Mouse (Mus musculus): Measurements from ENCODE around the gene Unc93b1.

The Unc93b1 gene

DNA sequence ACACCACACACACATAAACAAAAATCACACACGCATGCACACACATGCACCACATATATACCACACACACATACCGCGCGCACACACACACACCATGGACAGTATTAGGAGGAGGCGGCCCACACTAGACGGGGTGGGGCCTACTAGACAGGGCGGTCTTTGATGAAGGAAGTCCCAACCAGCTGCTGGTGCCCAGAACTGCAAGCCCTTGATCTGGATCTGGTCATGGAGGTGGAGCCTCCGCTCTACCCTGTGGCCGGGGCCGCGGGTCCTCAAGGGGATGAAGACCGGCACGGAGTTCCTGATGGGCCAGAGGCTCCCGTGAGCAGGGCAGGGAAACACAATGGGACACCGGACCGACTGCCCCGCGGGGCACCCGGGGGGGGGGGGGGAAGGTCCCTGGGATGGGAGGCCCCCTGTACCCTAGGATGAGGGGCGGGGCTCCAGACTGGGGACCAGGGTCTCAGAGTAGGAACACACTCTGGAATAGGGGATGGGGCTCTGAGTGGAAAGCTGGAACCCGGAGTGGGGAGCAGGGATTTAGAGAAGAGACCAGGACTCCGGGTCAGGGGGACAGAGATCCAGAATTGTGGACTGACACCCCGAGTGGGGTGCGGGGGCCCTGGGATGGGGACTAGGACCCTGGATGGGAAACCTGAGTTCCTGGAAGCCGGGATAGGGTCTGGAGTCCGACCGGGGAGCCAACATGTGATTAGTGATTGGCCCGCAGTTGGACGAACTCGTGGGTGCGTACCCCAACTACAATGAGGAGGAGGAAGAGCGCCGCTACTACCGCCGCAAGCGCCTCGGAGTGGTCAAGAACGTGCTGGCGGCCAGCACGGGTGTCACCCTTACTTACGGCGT lies at the start of gene Unc93b1:
Gene Unc93b1 (plus strand): TSS at position 155 of the 864 bp plus-strand sequence.
- DNase-seq (ENCODE audit: low spot score): peak; percentile 57

DNA sequence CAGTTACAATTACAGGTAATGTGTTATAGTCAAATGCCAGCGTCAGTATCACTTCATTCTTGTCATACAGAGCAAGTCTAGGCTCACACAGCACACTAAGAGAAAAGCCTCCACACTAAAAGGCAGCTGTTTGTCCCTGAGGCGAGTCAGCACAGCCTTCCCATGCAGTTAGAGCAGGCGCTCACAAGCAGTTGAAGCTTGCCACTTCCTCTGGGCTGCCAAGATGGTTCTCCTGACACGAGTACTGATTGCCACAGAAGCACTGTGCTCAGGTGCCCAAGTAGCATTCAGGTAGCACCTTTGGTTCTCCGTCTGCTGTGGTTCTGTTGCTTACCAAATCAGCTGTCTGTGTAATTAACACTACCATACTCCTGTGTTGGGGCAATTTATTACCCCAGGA lies 45.9 kb upstream of the Unc93b1 start:
- no peak for DNase-seq (ENCODE audit: low spot score)

DNA sequence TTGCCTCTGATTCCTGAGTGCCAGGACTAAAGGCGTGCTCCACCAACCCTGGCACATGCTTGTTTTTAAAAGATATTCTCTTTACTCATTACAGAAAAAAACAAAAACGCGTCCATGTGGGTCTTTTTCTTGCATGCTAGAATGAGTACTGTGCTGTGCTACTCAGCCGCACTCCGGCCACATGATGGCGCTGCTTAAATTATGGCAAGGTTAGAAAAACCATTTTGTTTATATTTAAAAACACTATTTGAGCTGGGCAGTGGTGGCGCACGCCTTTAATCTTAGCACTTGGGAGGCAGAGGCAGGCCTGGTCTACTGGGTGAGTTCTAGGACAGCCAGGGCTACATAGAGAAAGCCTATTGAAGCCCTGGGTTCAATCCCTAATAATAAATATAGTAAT lies 44.8 kb upstream of the Unc93b1 start:
- DNase-seq (ENCODE audit: low spot score): no peak

DNA sequence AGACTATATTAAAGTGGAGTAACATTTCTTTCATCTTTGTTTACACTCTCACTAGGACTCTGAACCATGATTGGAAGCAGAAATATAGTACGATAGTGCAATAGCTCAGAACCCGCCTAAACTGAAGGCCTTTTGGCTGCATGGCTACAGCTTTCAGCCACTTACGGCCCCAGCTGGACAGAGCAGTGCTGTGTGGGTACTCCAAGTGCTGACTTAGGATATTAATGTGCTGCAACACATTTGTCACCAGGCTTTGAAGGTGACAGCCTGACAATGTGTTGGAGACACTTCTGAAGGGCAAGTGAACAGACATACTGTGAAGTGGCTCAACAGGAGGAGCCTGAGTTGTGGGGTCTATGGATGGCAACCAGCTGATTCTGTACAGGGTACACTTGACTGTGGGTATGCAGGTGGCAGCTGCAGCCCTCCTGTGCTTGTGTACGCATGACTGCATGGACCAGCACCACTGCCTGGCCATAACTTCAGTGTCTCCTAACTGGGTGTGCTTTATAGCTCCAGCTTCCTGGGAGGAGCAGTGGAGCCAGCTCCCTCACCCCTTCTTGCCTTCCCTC lies 41.4 kb upstream of the Unc93b1 start:
- no peak for DNase-seq (ENCODE audit: low spot score)

DNA sequence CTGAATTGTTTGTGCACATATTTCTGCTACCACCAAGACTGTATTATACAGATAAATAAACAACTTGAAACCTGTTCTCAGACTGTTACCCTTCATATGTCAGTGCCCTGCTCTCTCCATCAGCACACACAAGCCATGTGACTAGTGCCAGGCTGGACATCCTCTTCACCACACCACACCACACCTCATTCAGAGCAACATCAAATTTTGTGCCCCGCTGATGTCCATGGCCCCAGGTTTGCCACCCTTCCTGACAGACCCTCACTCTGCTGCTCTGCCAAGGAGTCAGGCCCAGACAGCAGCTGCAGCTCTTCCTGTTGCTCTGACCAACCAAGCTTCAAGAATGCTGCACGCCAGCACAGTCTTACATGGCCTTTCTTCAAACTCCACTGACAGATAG lies 40.7 kb upstream of the Unc93b1 start:
- DNase-seq (ENCODE audit: low spot score): no peak

DNA sequence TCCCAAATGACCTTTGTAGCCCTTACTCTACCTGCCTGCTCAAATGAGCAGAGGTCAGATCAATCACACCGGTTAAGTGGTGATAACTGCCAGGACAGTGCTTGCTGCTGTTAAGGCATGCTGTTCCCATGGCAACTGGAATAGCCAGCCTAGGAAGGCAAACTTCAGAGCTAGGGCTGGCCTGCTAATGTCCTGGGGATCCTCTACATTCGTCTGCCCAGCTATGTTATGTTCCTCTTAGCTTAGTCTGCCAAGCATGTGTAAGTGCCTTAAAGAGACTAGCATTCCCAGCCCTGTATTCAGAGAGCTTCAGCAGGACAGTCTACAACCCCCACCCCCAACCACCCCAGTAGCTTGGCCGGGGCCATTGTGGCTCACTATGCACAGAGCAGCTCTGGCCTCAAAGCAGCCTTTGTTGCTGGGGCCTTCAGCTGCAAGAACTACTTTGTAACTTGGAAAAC lies 39.8 kb upstream of the Unc93b1 start:
- no peak for DNase-seq (ENCODE audit: low spot score)

DNA sequence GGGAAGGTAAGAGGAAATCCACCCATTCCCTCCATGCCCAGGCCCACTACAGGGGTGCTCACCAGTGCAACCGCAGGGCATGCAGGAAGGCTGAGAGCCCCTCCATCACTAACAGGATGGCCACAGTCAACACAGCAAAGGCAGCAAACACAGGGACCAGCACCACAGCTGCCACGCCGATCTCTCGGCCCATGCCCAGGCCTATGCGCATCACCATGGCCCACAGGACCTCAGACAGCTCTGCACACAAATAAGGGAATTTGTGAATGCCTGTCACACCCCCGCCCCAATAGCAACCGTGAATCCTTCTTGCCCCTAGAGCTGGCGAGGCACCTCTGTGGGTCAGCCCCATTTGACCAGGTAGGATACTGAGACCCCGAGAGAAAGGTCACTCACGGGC lies 38.8 kb upstream of the Unc93b1 start:
- no peak for DNase-seq (ENCODE audit: low spot score)

DNA sequence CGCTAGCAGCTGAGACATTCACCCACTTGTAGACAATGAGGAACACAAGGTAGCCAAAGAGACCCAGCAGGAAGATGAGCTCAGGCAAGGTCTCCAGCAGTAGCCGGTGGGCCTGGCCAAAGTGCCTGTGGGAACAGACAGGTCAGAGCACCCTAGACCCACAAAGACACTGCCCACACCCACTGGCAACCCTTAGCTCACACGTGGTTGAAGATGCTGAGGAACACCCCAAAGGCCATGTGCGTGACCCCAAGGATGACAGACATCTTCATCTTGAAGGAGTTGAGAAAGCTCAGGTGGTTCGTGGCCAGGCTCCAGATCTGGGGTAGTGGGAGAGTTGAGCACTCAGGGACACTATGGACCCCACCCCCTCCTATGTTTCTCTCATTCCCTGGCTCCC lies 37.4 kb upstream of the Unc93b1 start:
- DNase-seq (ENCODE audit: low spot score): no peak

DNA sequence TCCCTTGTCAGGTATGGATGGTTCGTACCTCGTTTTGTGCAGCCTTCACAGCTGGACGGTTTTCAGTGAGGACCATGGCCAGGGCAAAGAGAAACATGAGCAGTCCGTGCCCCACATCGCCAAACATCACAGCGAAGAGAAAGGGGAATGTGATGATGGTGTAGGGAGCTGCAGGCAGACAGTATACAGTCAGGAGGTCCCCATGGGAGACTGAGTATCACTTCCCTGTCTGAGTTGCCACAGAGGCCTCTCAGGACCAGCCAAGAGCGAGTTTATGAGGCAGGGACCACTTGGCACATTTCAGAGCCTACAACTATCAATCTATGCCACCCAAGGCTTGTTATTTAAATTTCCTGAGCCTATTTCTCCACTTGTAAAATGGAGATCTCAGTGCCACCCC lies 36.0 kb upstream of the Unc93b1 start:
- DNase-seq (ENCODE audit: low spot score): no peak

DNA sequence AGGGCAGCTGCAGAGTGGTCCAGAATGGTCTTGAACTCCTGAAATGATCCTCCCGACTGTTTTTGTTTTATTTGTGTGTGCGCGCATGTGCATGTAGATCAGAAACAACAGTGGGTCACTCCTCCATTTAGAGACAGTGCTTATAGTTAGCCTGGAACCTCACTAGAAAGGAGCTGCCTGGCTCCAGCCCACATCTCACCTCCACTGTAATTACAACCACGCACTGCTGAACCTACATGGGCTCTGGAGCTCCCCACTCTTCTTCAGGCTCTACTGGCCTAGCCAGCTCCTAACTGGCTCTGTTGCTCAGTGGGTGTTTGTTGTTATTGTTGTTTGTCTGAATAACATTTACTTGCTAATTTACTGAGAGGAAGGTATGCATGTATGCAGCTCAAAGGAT lies 35.4 kb upstream of the Unc93b1 start:
- no peak for DNase-seq (ENCODE audit: low spot score)

DNA sequence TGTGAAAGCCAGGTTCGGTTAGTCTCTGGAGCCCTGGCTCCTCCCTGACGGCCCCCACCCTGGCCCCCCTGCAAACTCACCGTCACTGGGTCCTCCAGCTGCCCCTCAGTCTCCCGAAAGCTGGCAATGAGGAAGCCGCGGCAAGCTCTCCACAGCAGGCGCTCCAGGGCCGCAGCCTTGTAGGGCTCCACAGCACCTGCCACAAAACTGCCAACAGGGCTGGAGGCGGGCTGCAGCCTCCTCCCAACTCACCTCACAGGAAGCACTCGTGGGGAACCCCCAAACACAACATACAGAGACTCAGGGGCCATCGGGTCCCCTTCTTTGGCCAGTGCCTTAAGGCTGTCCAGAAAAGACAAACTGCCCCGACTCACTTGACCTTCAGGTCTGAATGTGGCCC lies 32.0 kb upstream of the Unc93b1 start:
- no peak for DNase-seq (ENCODE audit: low spot score)

DNA sequence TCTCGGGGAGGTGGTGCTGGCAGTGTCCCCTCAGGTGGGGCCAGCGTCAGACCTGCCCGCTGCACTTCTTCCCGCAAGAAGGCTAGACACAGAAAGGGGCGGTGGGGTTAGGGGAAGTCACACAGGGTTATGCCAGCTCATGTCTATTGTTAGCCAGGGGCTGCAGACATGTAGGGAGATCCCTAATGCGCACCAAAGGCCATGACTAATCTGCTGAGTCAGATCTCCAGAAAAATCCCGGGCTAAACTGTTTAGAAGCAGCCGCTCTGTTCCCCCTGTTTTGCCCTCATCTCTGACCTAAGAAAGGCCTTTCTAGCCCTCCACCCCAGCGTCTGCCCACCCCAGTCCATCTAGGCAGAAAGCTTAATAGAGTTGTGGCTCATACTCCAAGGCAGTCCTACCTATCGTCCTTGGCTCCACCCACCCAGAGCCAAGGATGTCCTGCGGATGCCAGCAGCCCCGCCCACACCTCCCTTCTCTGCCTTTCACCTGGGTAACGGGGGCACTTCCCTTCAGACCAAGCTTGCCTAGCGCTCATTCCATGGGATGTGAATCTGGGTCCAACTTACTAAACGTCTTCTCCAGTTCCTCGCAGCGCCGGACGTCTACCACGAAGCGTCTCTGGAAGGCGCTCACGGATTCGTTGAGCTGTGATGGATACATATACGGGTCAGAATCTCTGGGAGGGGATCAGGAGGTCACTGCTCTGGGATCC lies 31.2 kb upstream of the Unc93b1 start:
- DNase-seq (ENCODE audit: low spot score): no peak

DNA sequence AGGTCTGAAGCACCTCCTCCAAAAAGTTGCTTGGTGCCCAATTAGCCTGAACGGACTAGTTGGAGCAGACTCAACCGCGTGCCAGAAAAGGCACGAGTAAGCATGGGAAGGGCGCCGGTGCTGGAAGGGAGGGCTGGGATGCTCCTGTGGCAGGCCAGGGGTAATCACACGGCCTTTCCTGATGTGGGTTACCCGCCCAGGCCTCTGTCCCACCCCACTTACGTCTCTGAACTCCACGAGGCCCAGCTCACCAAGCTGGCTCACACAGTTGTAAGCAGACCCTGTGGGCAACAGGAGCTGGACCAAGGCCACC lies 30.7 kb upstream of the Unc93b1 start:
- no peak for DNase-seq (ENCODE audit: low spot score)

DNA sequence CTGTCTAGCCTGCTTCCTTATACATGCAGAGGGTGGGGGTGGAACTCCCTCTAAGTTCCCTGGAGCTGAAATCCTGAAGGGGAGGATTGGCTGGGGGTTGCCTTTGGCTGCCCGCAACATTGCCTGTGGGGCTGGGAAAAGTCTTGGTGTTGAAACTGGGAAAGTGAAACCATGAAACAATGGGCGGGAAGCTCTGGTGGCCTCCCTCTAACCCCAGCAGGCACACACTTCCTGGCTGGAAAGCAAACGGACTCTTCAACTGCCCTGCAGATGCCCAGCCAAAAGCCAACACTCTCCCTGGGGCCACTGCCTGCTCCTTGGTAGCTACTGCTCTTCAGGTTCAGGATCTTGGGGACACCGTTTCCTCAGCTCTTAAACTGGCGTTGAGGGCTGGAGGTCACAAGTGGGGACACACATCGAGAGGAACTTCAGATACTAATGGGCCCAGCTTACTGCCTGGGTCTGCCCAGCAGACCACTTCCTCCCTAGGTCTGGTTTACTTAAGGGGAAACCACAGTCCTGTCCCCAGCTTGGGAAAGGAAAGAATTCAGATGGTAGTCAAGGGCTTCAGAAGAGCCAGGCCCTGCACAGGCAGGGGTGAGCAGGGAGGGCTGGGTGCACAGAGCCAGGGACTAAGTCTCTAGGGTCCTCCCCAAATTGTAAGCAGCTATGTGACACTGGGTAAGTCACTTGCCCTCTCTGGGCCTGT lies 29.6 kb upstream of the Unc93b1 start:
- no peak for DNase-seq (ENCODE audit: low spot score)

DNA sequence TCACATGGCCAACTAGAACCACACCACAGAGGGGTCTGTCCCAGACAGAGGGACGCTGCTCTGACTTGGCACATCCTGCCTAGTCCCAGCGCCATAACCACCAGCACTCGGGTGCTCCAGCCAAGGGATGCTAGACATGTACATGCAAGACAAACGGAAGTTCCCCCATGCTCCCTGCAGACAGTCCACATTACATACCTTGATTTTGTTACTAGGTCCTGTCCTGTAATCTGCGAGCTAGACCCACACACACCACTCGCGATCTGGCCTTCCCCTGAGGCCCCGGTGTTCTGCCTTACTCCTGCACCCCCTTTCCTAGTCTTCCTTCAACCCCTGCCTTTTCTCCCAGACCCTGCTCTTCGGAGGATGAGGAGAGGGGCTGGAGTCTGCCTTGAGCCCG lies 28.7 kb upstream of the Unc93b1 start:
- no peak for DNase-seq (ENCODE audit: low spot score)

DNA sequence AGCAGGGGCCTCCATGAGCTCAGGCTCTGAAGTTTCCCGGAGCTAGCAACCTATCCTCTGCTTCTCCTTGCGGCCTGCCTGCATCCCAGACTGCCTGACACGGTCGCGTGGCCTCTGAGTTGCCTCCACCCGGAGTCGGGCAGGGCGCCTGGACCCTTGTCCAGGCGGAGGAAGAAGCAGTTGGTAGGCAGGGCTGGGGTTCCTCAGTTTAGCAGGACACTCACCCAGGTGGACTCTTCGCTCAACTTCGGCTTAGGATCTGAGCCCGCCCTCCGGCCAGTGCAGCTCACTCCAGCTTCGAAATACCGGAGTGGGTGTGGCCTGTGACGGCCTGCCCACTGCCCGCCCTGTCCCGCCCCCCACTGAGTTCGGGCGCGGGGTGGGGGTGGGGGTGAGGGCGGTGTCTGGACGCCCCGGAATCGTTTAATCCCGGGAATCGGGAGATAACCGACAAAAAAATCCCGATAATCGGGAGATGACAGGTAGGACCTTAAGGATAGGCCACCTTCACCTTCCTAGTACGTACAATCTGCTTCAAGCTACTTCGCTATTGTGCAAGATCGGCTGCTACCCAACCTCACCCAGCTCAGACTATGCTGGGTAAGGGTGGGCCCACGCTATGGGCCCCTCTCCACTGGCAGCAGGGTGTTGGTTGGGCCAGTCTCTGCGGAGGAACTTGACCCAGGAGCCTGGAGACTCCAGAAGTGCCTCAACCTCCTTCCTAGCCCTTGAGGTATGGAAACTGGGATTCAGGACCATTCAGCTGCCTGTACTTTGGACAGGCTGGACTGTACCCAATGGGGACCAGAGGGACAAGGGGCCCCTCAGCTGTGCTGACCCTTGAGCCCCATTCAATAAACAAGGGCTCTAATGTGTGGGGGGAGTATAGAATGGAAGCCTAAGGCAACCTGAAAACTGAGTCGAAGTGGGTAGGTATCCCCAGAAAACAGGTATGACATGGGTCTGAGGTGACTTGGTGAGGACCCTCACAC lies 27.9 kb upstream of the Unc93b1 start, which contains the start of gene Tcirg1:
Gene Tcirg1 (minus strand): TSS at position 339 of the 992 bp plus-strand sequence.
- DNase-seq (ENCODE audit: low spot score): peak; percentile 71

DNA sequence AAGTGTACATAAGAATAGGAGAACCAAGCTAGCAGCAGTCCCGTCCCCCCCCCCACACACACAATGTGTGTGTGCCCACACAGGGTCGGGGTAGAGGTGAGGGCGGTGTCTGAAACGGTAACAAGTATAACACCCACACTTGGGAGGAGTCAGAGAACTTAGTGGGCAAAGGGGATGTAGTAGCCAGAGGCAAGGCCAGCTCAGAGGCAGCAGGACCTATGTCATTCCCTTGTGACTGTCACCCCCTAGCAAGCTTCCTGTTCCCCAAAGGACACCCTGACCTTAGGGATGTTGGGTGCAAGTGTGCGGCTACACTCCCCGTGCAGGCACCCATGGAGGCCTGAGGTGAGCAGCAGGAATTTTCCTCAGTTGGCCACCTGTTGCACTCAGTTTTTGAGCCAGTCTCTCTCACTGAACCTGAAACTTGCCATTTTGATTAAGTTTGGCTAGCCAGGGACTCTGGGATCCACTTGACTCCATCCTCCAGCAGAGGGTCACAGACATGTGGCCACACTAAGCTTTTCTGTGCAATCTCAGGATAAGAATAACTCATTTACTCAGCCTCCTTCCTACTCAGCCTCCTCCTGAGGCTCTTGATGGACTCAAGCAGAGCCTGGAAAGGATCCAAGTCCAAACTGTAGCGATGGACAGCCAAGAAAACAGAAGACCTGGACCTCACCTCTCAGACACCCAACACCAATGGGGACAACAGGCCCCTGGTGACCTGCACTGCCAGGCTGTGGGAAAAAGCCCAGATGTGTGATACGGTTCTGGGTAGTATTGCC lies 26.9 kb upstream of the Unc93b1 start:
- DNase-seq (ENCODE audit: low spot score): no peak

DNA sequence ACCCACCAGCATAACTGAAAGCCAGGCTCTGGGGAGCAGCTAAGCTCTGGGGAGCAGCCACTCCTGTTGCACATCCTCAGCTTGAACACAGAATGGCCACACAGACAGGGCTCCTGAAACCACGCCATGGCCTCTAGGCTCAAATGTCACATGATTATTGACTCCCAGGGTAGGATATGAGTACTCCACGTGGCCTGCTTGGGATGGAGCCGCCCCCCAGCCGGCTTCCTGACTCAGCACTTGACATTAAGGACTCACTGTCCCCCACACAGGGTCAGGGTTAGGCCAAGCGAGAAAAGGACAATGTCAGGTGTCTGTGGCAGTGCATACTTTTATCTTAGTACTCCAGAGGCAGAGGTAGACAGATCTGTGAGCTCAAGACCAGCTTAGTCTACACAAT lies 24.8 kb upstream of the Unc93b1 start:
- no peak for DNase-seq (ENCODE audit: low spot score)

DNA sequence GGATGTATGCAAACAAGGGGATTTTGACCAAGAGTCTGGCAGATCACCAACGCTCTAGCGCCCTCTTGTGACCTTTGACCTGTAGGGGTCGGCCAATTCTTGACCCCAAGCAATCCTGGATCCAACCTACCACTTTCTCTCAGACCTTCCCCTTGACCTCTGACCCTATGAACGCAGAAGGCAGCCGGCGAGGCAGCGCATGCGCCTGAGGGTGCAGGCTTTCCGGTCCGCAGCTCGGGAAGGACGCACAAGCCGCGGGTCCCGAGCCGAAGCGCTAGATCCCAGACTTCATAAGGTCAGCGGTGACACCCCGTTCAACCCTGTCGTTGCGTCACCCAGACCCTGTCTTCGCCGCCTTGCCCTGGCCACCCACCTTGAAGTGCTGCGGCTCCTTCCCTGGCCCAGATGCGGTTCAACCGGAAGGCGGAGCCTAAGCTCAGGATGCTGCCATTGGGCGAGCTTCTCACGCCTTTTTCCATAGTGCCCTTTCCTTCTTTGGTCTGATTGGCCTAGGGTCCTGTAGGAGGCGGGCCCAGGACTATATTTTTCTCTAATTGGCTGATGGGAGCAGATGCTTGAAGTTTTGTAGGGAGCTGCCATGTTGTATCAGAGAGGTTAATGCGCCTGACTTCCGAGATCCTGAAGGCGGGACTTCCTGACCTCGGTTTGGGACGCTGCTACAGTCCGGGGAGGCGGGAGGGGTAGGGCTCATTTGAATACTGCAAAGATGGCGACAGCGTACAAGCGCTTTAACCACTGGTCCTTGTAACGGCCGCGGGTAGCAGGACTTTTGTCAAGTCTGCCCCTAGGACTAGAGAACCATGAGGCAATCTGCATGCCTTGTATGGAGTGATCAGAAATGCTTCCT lies 22.4 kb upstream of the Unc93b1 start, which contains the start of gene Ndufs8:
Gene Ndufs8 (minus strand): TSS at position 438 of the 868 bp plus-strand sequence.
- peak; percentile 73 for DNase-seq (ENCODE audit: low spot score)

Data from urinary bladder, postnatal 25 days (tissue).